Mouse (Mus musculus): Measurements from ENCODE around the gene Espnl.

DNA sequence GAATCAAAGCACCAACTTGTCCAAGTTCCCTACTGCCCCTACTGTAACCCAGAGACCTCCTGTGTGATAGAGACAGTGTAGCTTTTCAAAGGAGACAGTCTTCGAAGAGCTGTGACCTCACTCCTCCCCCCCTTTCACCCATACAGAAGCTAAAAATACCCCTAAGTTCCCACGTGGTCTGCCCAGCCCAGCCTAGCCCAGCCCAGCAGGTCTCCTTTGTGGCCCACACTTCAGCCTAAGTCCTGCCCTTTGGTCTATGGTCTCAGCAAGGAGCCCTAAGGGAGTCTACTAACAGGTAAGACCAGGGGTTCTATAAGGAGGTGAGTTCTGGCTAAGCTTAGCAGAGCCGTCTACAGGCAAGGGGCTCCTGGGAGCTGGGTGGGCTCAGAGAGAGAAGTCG is 29.0 kb downstream of the Espnl start, which contains the start of gene Klhl30:
- no peak for TF ChIP-seq POLR2A (IDR thresholded peaks at IDR 0.05; ENCODE audit: low read depth, low read length)
- no peak for TF ChIP-seq CTCF (IDR thresholded peaks at IDR 0.05; ENCODE audit: extremely low read depth, insufficient read depth, insufficient read length, insufficient replicate concordance)
